In the genomic region with DNA sequence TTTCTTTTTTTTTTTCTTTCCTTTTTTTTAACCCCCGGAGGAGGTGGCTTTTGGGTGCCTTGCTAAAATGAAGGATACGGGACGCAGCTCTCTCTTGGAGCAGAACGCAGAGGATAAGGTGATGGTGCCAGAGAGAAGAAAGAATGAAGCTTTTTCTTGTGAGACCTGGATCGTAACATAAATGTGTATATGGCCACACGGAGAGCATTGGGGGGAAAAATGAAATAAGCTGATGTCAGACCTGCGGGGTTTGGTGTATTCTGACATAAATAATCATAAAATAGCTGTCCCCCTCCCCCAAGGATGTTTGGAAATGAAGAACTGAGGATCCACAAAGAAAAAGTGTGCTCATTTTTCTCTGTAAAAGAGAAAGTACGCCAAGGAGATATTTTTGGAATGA, we compare ENCODE assay signal across 9 mouse cellular contexts.
DNase-seq lines count a peak whose midpoint lies in the region; ATAC-seq and TF ChIP-seq lines count a peak whose summit lies in the region.
"Had no signal": no experiment of that assay in that cellular context is flagged by ENCODE, and none has a peak within 500 bp of the region (broad histone marks: within the 10 kb centered on the region; RNA-seq: fewer than 3 reads in every experiment).

No protein-coding gene starts in this region.

- no peaks in the 10 kb centered on the region for H3K27me3 ChIP-seq in neural tube, embryonic 11.5 days (ENCODE audit: control insufficient read depth, insufficient read depth, low read length)
- H3K27me3 ChIP-seq in liver, embryonic 12.5 days (replicated peaks): peaks cover 21% of the 10 kb centered on the region
- no peaks in the 10 kb centered on the region for H3K27me3 ChIP-seq in stomach, postnatal 0 days (ENCODE audit: control insufficient read depth, insufficient read depth, low read length)

- H3K36me3 ChIP-seq in neural tube, embryonic 11.5 days (ENCODE audit: control insufficient read depth, insufficient read depth, low read length): no peaks in the 10 kb centered on the region
- no peaks in the 10 kb centered on the region for H3K36me3 ChIP-seq in liver, embryonic 12.5 days
- H3K36me3 ChIP-seq in stomach, postnatal 0 days (ENCODE audit: control insufficient read depth, insufficient read depth, low read length): no peaks in the 10 kb centered on the region

- H3K9ac ChIP-seq in neural tube, embryonic 11.5 days (ENCODE audit: low read length): peak overlapping the region; percentile 44
- H3K9ac ChIP-seq in liver, embryonic 12.5 days: no peak overlapping the region
- H3K9ac ChIP-seq in stomach, postnatal 0 days (ENCODE audit: low read length): peak overlapping the region; percentile 45; the same call in 1 of the 2 replicates

- ATAC-seq in neural tube, embryonic 11.5 days (ENCODE audit: insufficient read depth, low FRiP score, low TSS enrichment): no peak
- ATAC-seq in liver, embryonic 12.5 days: no peak
- ATAC-seq in stomach, postnatal 0 days (ENCODE audit: low FRiP score, low TSS enrichment): no peak

- 0 out of 2 replicates have a peak overlapping the region, but pooled peaks have one; percentile 79 for H3K27ac ChIP-seq in neural tube, embryonic 11.5 days (ENCODE audit: low read depth, low read length)
- H3K27ac ChIP-seq in liver, embryonic 12.5 days: no peak overlapping the region
- H3K27ac ChIP-seq in stomach, postnatal 0 days (replicated peaks): no peak overlapping the region
- H3K27ac ChIP-seq: macrophage had no signal

- no peak for TF ChIP-seq EP300 in stomach, postnatal 0 days (optimal IDR thresholded peaks at IDR 0.05)

- peak overlapping the region; percentile 86 for H3K4me2 ChIP-seq in neural tube, embryonic 11.5 days (ENCODE audit: low read depth)
- H3K4me2 ChIP-seq in liver, embryonic 12.5 days: no peak overlapping the region; the same call in 1 of the 2 replicates
- H3K4me2 ChIP-seq in stomach, postnatal 0 days (replicated peaks; ENCODE audit: low read depth): peak overlapping the region; percentile 56

- TF ChIP-seq CTCF in stomach, postnatal 0 days (IDR thresholded peaks at IDR 0.05; ENCODE audit: low read depth): no peak

- peak overlapping the region; percentile 49 for H3K4me3 ChIP-seq in neural tube, embryonic 11.5 days (ENCODE audit: low read depth, low read length)
- H3K4me3 ChIP-seq in liver, embryonic 12.5 days: peak overlapping the region; percentile 24; the same call in 1 of the 2 replicates
- H3K4me3 ChIP-seq in stomach, postnatal 0 days (ENCODE audit: low read depth, low read length): peak overlapping the region; percentile 54

- peak; percentile 3 for DNase-seq in embryo, embryonic 10.5 days (ENCODE audit: low spot score)
- no peak for DNase-seq in embryo, embryonic 9.5 days (ENCODE audit: extremely low spot score)
- DNase-seq in neural tube, embryonic 11.5 days (ENCODE audit: low spot score): no peak
- DNase-seq in neural tube, embryonic 10.5 days (ENCODE audit: extremely low spot score, low spot score): no peak
- no peak for DNase-seq in stomach, postnatal 0 days (ENCODE audit: low spot score)
- no peak for DNase-seq in urinary bladder, postnatal 25 days (ENCODE audit: low spot score)
- no peak for DNase-seq in layer of hippocampus, postnatal 14 days (ENCODE audit: low spot score in 2 of 2)

- WGBS in neural tube, embryonic 11.5 days: 10% methylated on average over 8 of the region's 8 CpGs
- WGBS in liver, embryonic 12.5 days (ENCODE audit: insufficient replicate concordance): 12% methylated on average over 8 of the region's 8 CpGs
- WGBS in stomach, postnatal 0 days: 6% methylated on average over 8 of the region's 8 CpGs

- H3K9me3 ChIP-seq in neural tube, embryonic 11.5 days (ENCODE audit: control insufficient read depth, low read length): no peaks in the 10 kb centered on the region
- H3K9me3 ChIP-seq in liver, embryonic 12.5 days (replicated peaks): no peaks in the 10 kb centered on the region
- H3K9me3 ChIP-seq in stomach, postnatal 0 days (ENCODE audit: control insufficient read depth, low read length): no peaks in the 10 kb centered on the region

- no peaks in the 10 kb centered on the region for H3K4me1 ChIP-seq in neural tube, embryonic 11.5 days (ENCODE audit: control insufficient read depth, insufficient read depth, low read length)
- no peaks in the 10 kb centered on the region for H3K4me1 ChIP-seq in liver, embryonic 12.5 days
- H3K4me1 ChIP-seq in stomach, postnatal 0 days (replicated peaks; ENCODE audit: control insufficient read depth, insufficient read depth): no peaks in the 10 kb centered on the region
